Mouse (Mus musculus): ENCODE results near the gene Asic2.

- TF ChIP-seq CTCF (IDR thresholded peaks at IDR 0.05; ENCODE audit: borderline replicate concordance, extremely low read depth, insufficient read depth, insufficient read length) (no peak), POLR2A (IDR thresholded peaks at IDR 0.05; ENCODE audit: borderline replicate concordance, extremely low read depth, insufficient read depth, insufficient read length, poor library complexity, severe bottlenecking) (no peak)
Observed at GRCm38 (mm10) chr11:80843435-80843834, 1124.8 kb downstream of the Asic2 start.

All from brain, embryonic 14.5 days (tissue).